9 mouse cellular contexts compared by ENCODE assay signal in the genomic region with DNA sequence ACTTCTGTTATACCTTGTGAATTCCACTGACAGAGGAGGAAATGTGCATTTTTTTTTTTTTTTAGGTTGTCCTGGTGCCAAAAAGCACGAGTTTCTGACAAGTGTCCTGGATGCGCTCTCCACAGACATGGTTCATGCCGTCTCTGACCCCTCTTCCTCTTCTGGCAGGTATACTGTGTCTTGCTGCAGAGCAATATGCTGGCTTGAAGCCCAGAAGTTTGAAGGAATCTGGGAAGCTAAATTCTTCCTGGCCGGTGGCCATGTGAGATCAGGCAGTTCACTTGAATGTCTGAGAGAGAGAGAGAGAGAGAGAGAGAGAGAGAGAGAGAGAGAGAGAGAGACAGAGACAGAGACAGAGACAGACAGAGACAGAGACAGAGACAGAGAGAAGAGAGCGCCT.
DNase-seq lines count a peak whose midpoint lies in the region; ATAC-seq and TF ChIP-seq lines count a peak whose summit lies in the region.
"Had no signal": no experiment of that assay in that cellular context is flagged by ENCODE, and none has a peak within 500 bp of the region (broad histone marks: within the 10 kb centered on the region; RNA-seq: fewer than 3 reads in every experiment).

No protein-coding gene starts in this region.

- H3K27me3 ChIP-seq in hindbrain, postnatal 0 days (ENCODE audit: insufficient read depth, low read length) = no peaks in the 10 kb centered on the region
- H3K27me3 ChIP-seq in hindbrain, embryonic 11.5 days (ENCODE audit: control insufficient read depth, insufficient read depth, low read length) = no peaks in the 10 kb centered on the region
- no peaks in the 10 kb centered on the region for H3K27me3 ChIP-seq in forebrain, embryonic 15.5 days
- H3K27me3 ChIP-seq: megakaryocyte, embryonic 14.5 days had no signal

- WGBS in hindbrain, postnatal 0 days = 50% methylated on average over 5 of the region's 5 CpGs
- 88% methylated on average over 5 of the region's 5 CpGs for WGBS in hindbrain, embryonic 11.5 days
- 61% methylated on average over 5 of the region's 5 CpGs for WGBS in forebrain, embryonic 15.5 days

- H3K4me1 ChIP-seq in hindbrain, postnatal 0 days (ENCODE audit: insufficient read depth, low read length) = no peaks in the 10 kb centered on the region
- H3K4me1 ChIP-seq in hindbrain, embryonic 11.5 days (replicated peaks; ENCODE audit: control insufficient read depth, insufficient read depth, low read length) = no peaks in the 10 kb centered on the region
- no peaks in the 10 kb centered on the region for H3K4me1 ChIP-seq in forebrain, embryonic 15.5 days
- H3K4me1 ChIP-seq: megakaryocyte, embryonic 14.5 days had no signal

- no peaks in the 10 kb centered on the region for H3K36me3 ChIP-seq in hindbrain, postnatal 0 days (ENCODE audit: insufficient read depth, low read length)
- no peaks in the 10 kb centered on the region for H3K36me3 ChIP-seq in hindbrain, embryonic 11.5 days (ENCODE audit: control insufficient read depth, insufficient read depth, low read length)
- H3K36me3 ChIP-seq in forebrain, embryonic 15.5 days = no peaks in the 10 kb centered on the region

- no peak overlapping the region for H3K4me3 ChIP-seq in hindbrain, postnatal 0 days (ENCODE audit: low read length)
- no peak overlapping the region for H3K4me3 ChIP-seq in hindbrain, embryonic 11.5 days (ENCODE audit: low read depth, low read length)
- no peak overlapping the region for H3K4me3 ChIP-seq in layer of hippocampus, adult 2 months
- no peak overlapping the region for H3K4me3 ChIP-seq in forebrain, embryonic 15.5 days
- H3K4me3 ChIP-seq: megakaryocyte, embryonic 14.5 days had no signal

- no peaks in the 10 kb centered on the region for H3K9me3 ChIP-seq in hindbrain, postnatal 0 days (ENCODE audit: low read length)
- no peaks in the 10 kb centered on the region for H3K9me3 ChIP-seq in hindbrain, embryonic 11.5 days (ENCODE audit: control insufficient read depth, low read length)
- H3K9me3 ChIP-seq in forebrain, embryonic 15.5 days = no peaks in the 10 kb centered on the region

- peak; percentile 43; the same call in 1 of the 2 replicates for ATAC-seq in hindbrain, postnatal 0 days
- no peak for ATAC-seq in hindbrain, embryonic 11.5 days (ENCODE audit: low FRiP score)
- no peak for ATAC-seq in forebrain, embryonic 15.5 days (replicated peaks)

- H3K27ac ChIP-seq in hindbrain, postnatal 0 days = no peak overlapping the region
- H3K27ac ChIP-seq in hindbrain, embryonic 11.5 days (ENCODE audit: low read depth, low read length) = no peak overlapping the region
- H3K27ac ChIP-seq in layer of hippocampus, adult 2 months = no peak overlapping the region
- H3K27ac ChIP-seq in forebrain, embryonic 15.5 days (replicated peaks) = no peak overlapping the region

- intact Hi-C loops in heart, postnatal 36 days (cut with DNase I) = no loop called here

- no peak overlapping the region for H3K4me2 ChIP-seq in hindbrain, postnatal 0 days (ENCODE audit: low read depth, low read length)
- H3K4me2 ChIP-seq in hindbrain, embryonic 11.5 days (replicated peaks; ENCODE audit: low read depth, low read length) = no peak overlapping the region
- H3K4me2 ChIP-seq in forebrain, embryonic 15.5 days (replicated peaks) = no peak overlapping the region

- peak; percentile 78 for DNase-seq in hindbrain, postnatal 0 days (ENCODE audit: low spot score)
- DNase-seq in hindbrain, embryonic 11.5 days (ENCODE audit: low spot score) = no peak
- peak; percentile 51 to 57 for DNase-seq in adrenal gland, postnatal 36 days
- DNase-seq in heart, postnatal 36 days = peak; percentile 28 to 38
- DNase-seq in lung, postnatal 10 days = peak; percentile 78
- no peak for DNase-seq in spleen, postnatal 14 days (ENCODE audit: low spot score in 2 of 2)
- DNase-seq in layer of hippocampus, adult 2 months (ENCODE audit: low spot score in 2 of 2) = no peak

- no peak for TF ChIP-seq CTCF in hindbrain, postnatal 0 days (IDR thresholded peaks at IDR 0.05; ENCODE audit: low read depth)
- no peak for TF ChIP-seq CTCF in layer of hippocampus, adult 2 months (conservative IDR thresholded peaks at IDR 0.05)

- no peak overlapping the region for H3K9ac ChIP-seq in hindbrain, postnatal 0 days (replicated peaks; ENCODE audit: low read length)
- H3K9ac ChIP-seq in hindbrain, embryonic 11.5 days (ENCODE audit: low read depth, low read length) = no peak overlapping the region
- H3K9ac ChIP-seq in forebrain, embryonic 15.5 days (replicated peaks) = no peak overlapping the region

Comparison
In these comparisons a context has a peak if more than half of its experiments do, and no peak if none do; other contexts are left out.
1. DNase-seq: peak in hindbrain, postnatal 0 days (single experiment), adrenal gland, postnatal 36 days (2 of 2), heart, postnatal 36 days (2 of 2) and lung, postnatal 10 days (single experiment); none in hindbrain, embryonic 11.5 days (single experiment), spleen, postnatal 14 days (0 of 2) and layer of hippocampus, adult 2 months (0 of 2).